Mouse (Mus musculus) MEL (cell line): ENCODE measurements at regions not wholly inside any gene's neighbourhood (a gene's known extent, or its start where the extent isn't known, plus 50 kb on each side); places are given as distances from the start of the nearest gene placed in this dataset.

Experiments
- CTCF ChIP-seq, 3 experiments: IDR thresholded peaks in 2 of 3; conservative IDR thresholded peaks in 1 of 3; 2 replicates each; pipeline ENCODE4 v1.5.1; 2011 to 2012; ENCODE audit warnings: low read length in 3 of 3, low read depth in 2 of 3, mild to moderate bottlenecking in 2 of 3, improper control_type of control experiment in 1 of 3, inconsistent platforms in 1 of 3, mixed read lengths in 1 of 3, moderate library complexity in 1 of 3; ENCODE audit not compliant: control insufficient read depth in 1 of 3, insufficient read depth in 1 of 3, poor library complexity in 1 of 3, severe bottlenecking in 1 of 3
- ELF1 ChIP-seq: IDR thresholded peaks from 2 replicates; pipeline ENCODE4 v1.6.1; 2014; ENCODE audit warnings: low read depth, mild to moderate bottlenecking, inconsistent platforms, low read length, improper control_type of control experiment, moderate library complexity
- GATA1 ChIP-seq: IDR thresholded peaks from 2 replicates; pipeline ENCODE4 v1.6.1; 2011; ENCODE audit warnings: low read depth, low read length, improper control_type of control experiment
- HCFC1 ChIP-seq: IDR thresholded peaks from 2 replicates; pipeline ENCODE4 v1.6.1; 2012; ENCODE audit warnings: low read depth, mild to moderate bottlenecking, inconsistent platforms, low read length, improper control_type of control experiment, moderate library complexity
- MYB ChIP-seq: IDR thresholded peaks from 2 replicates; pipeline ENCODE4 v1.6.1; 2011; ENCODE audit warnings: mild to moderate bottlenecking, low read depth, low read length, improper control_type of control experiment
- MYC ChIP-seq: IDR thresholded peaks from 2 replicates; pipeline ENCODE4 v1.6.1; 2011; ENCODE audit warnings: low read depth, mild to moderate bottlenecking, low read length, improper control_type of control experiment, moderate library complexity
- POLR2A ChIP-seq, 2 experiments: IDR thresholded peaks; 2 replicates each; pipeline ENCODE4 v1.6.1; 2011 to 2012; ENCODE audit warnings: low read length in 2 of 2, mild to moderate bottlenecking in 2 of 2, control low read depth in 1 of 2, improper control_type of control experiment in 1 of 2, low read depth in 1 of 2, moderate library complexity in 1 of 2; ENCODE audit not compliant: control insufficient read depth in 1 of 2, insufficient read depth in 1 of 2, poor library complexity in 1 of 2
- POLR2AphosphoS2 ChIP-seq: IDR thresholded peaks from 2 replicates; pipeline ENCODE4 v1.6.1; 2011; ENCODE audit warnings: low read length, improper control_type of control experiment
- SIN3A ChIP-seq: IDR thresholded peaks from 2 replicates; pipeline ENCODE4 v1.6.1; 2012; ENCODE audit warnings: low read length, improper control_type of control experiment, inconsistent platforms
- ZKSCAN1 ChIP-seq: IDR thresholded peaks from 2 replicates; pipeline ENCODE4 v1.6.1; 2012; ENCODE audit warnings: low read depth, mild to moderate bottlenecking, inconsistent platforms, low read length, improper control_type of control experiment, moderate library complexity

GRCm38 (mm10) chrX:132800441-132800840 lies 888.3 kb downstream of the Pcdh19 start:
- no peak for TF ChIP-seq ZKSCAN1
- no peak for TF ChIP-seq CTCF (IDR thresholded peaks at IDR 0.05 in 2 of 3, conservative IDR thresholded peaks at IDR 0.05 in 1 of 3; ENCODE audit: control insufficient read depth in 1 of 3, insufficient read depth in 1 of 3, low read depth in 2 of 3, low read length in 3 of 3, poor library complexity in 1 of 3, severe bottlenecking in 1 of 3)
- no peak for TF ChIP-seq POLR2AphosphoS2
- no peak for TF ChIP-seq ELF1
- TF ChIP-seq MYC = no peak
- TF ChIP-seq POLR2A (IDR thresholded peaks at IDR 0.05; ENCODE audit: control insufficient read depth in 1 of 2, insufficient read depth in 1 of 2, low read depth in 1 of 2, low read length in 2 of 2, poor library complexity in 1 of 2) = no peak
- no peak for TF ChIP-seq MYB
- TF ChIP-seq HCFC1 = no peak
- TF ChIP-seq GATA1 = no peak
- no peak for TF ChIP-seq SIN3A
